Mouse (Mus musculus): ENCODE measurements around the gene Prrx2. TPM values are rescaled to one million over a fixed set of nuclear protein-coding genes. Genes with fewer than 3 reads are reported as not detected.

The Prrx2 gene
- total RNA-seq, 2 experiments from 2014 or later = 2.3 to 4.0 TPM

- peak; percentile 39 for DNase-seq
Observed at GRCm38 (mm10) chr2:30823385-30824153, 11.2 kb upstream of the Prrx2 start.

- DNase-seq = peak; percentile 68
Observed at GRCm38 (mm10) chr2:30826825-30827748, 7.7 kb upstream of the Prrx2 start.

- peak; percentile 99 for DNase-seq
Observed at GRCm38 (mm10) chr2:30827749-30828475, 6.9 kb upstream of the Prrx2 start.

- peak; percentile 44 for DNase-seq
Observed at GRCm38 (mm10) chr2:30829315-30829714, 5.5 kb upstream of the Prrx2 start.

- DNase-seq = no peak
Observed at GRCm38 (mm10) chr2:30830283-30830795, 4.4 kb upstream of the Prrx2 start, which contains the start of gene Asb6. Gene Asb6 (minus strand): TSS chr2:30830333.

GRCm38 (mm10) chr2:30833644-30834043, 1.1 kb upstream of the Prrx2 start:
- DNase-seq = no peak

- no peak for DNase-seq
Observed at GRCm38 (mm10) chr2:30836238-30836990, 1.6 kb downstream of the Prrx2 start.

- DNase-seq = no peak
Observed at GRCm38 (mm10) chr2:30842615-30843014, 7.8 kb downstream of the Prrx2 start.

- peak; percentile 50 for DNase-seq
Observed at GRCm38 (mm10) chr2:30845152-30846070, 10.6 kb downstream of the Prrx2 start.

- DNase-seq = no peak
Observed at GRCm38 (mm10) chr2:30846236-30846635, 11.5 kb downstream of the Prrx2 start.

- DNase-seq = no peak
Observed at GRCm38 (mm10) chr2:30846723-30847122, 12.0 kb downstream of the Prrx2 start.

GRCm38 (mm10) chr2:30848184-30848583, 13.4 kb downstream of the Prrx2 start:
- no peak for DNase-seq

- no peak for DNase-seq
Observed at GRCm38 (mm10) chr2:30850581-30850980, 15.8 kb downstream of the Prrx2 start.

GRCm38 (mm10) chr2:30852771-30853313, 18.1 kb downstream of the Prrx2 start:
- no peak for DNase-seq

GRCm38 (mm10) chr2:30857076-30857475, 22.3 kb downstream of the Prrx2 start:
- DNase-seq = no peak

GRCm38 (mm10) chr2:30859782-30860181, 25.0 kb downstream of the Prrx2 start:
- DNase-seq = no peak

GRCm38 (mm10) chr2:30862081-30862480, 27.3 kb downstream of the Prrx2 start:
- DNase-seq = no peak

- DNase-seq = peak; percentile 27
Observed at GRCm38 (mm10) chr2:30863574-30863973, 28.8 kb downstream of the Prrx2 start.

- DNase-seq = no peak
Observed at GRCm38 (mm10) chr2:30864968-30865381, 30.2 kb downstream of the Prrx2 start.

GRCm38 (mm10) chr2:30865426-30865825, 30.7 kb downstream of the Prrx2 start:
- DNase-seq = no peak

Data from adrenal gland, postnatal 10 days (tissue).